Mouse (Mus musculus) kidney, embryonic 16.5 days (tissue): ENCODE results near the gene Prdm1. TPM values are rescaled to one million over a fixed set of nuclear protein-coding genes. Genes with fewer than 3 reads are reported as not detected.
A peak's percentile ranks its signal among the peaks of the same experiment; 100 is the strongest.

ENCODE experiments used
- ATAC-seq: fragments of 200-750 bp; cut with Nextera tagmentation; 2 replicates; pipeline ENCODE4 v1.8.0; 2017; ENCODE audit warnings: moderate TSS enrichment; ENCODE audit not compliant: low FRiP score, low TSS enrichment
- H3K27ac ChIP-seq: fragments of 300-500 bp; sonication (generic); 2 replicates; pipeline ENCODE4 v1.5.1; 2014; ENCODE audit warnings: low read length
- H3K27me3 ChIP-seq: fragments of 300-500 bp; sonication (generic); 2 replicates; pipeline ENCODE4 v1.6.1; 2014; ENCODE audit warnings: low read length, control low read depth, mixed read lengths; ENCODE audit not compliant: insufficient read depth
- H3K36me3 ChIP-seq: fragments of 300-500 bp; sonication (generic); 2 replicates; pipeline ENCODE4 v1.6.1; 2014; ENCODE audit warnings: low read length, control low read depth, mixed read lengths; ENCODE audit not compliant: insufficient read depth
- H3K4me1 ChIP-seq: fragments of 300-500 bp; sonication (generic); 2 replicates; pipeline ENCODE4 v1.6.1; 2014; ENCODE audit warnings: low read length, control low read depth, mixed read lengths; ENCODE audit not compliant: insufficient read depth
- H3K4me2 ChIP-seq: fragments of 300-500 bp; sonication (generic); replicated peaks from 2 replicates; pipeline ENCODE4 v1.6.1; 2014; ENCODE audit warnings: low read depth, low read length
- H3K4me3 ChIP-seq: fragments of 300-500 bp; sonication (generic); 2 replicates; pipeline ENCODE4 v1.5.1; 2014; ENCODE audit warnings: mild to moderate bottlenecking, low read length
- H3K9ac ChIP-seq: fragments of 300-500 bp; sonication (generic); replicated peaks from 2 replicates; pipeline ENCODE4 v1.6.1; 2014; ENCODE audit warnings: low read length
- H3K9me3 ChIP-seq: fragments of 300-500 bp; sonication (generic); 2 replicates; pipeline ENCODE4 v1.6.1; 2016; ENCODE audit warnings: low read length, control low read depth
- WGBS: fragments of 180-500 bp; shearing (Covaris S2); extraction: QIAGEN DNeasy Blood & Tissue Kit; methylation state at CpG from one replicate; pipeline ENCODE4 v1.1.7; 2014; 5-methylcytosine and 5-hydroxymethylcytosine counted together
- polyA plus RNA-seq: library from polyadenylated mRNA; unstranded; fragments of >200 nt; fragmentation: Nextera tagmentation; extraction: Ambion mirVana; gene quantifications from 2 replicates; pipeline ENCODE4 v1.2.1, GENCODE M21; 2015

Gene Prdm1
- polyA plus RNA-seq = 2.8 and 2.9 TPM in 2 replicates

DNA sequence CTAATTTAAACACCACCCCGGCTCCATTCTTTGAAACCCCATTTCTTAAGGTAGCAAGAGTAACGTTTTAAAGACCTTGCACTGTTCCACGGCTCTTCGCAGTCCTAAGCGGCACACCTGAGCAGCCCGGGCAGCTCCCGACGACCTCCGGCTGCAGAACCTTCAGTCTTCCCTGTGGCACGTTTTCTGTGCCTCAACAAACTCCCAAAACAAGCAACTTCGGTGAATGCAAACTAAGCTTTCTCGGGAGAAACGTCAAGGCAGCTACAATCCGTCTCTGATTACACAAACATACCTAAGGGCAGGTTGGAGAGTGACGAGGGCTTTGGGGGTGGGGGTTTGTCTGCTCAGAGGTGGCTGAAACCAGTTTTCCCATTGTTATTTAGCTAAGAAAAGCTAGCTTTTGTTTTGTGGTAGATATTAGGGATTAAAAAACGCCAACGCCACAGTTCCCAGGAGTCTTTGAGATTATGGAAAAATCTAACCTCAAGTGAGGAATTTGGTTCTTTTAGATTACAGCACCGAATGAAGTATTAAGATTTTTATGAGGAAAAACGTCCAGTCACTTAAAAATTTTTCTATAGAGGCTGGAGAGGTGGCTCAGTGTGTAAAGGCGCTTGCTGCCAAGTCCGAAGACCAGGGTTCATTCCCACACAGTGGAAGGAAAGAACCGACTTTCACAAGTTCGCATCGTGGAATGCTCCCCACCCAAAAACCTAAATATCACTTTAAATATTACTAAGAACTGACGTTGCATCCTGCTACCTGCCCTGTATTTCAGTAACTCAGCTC, at the start of gene Prdm1:
Prdm1 (minus strand) TSS at position 211 of the 792 bp plus-strand sequence.
- Histone ChIP-seq H3K36me3 (no peaks in the 10 kb centered on the region), H3K4me3 (peak within 1 kb of the TSS; percentile 64), H3K9me3 (no peaks in the 10 kb centered on the region), H3K4me1 (peaks cover 13% of the 10 kb centered on the region), H3K9ac (peak within 1 kb of the TSS; percentile 47), H3K27ac (no peak within 1 kb of the TSS), H3K27me3 (peaks cover 63% of the 10 kb centered on the region), H3K4me2 (peak within 1 kb of the TSS; percentile 82)
- ATAC-seq = no peak
- 4% methylated on average over 25 of the region's 25 CpGs for WGBS

GRCm38 (mm10) chr10:44565971-44566370, 37.7 kb upstream of the Prdm1 start:
- no peak overlapping the region for H3K4me2 ChIP-seq
- H3K9ac ChIP-seq = no peak overlapping the region
- ATAC-seq = no peak
- H3K27ac ChIP-seq = no peak overlapping the region
- no peak overlapping the region for H3K4me3 ChIP-seq
- no peaks in the 10 kb centered on the region for H3K27me3 ChIP-seq
- peaks cover 10% of the 10 kb centered on the region; the same call in 1 of the 2 replicates for H3K9me3 ChIP-seq
- 78% methylated on average over 3 of the region's 3 CpGs for WGBS
- H3K36me3 ChIP-seq = no peaks in the 10 kb centered on the region
- no peaks in the 10 kb centered on the region for H3K4me1 ChIP-seq

DNA sequence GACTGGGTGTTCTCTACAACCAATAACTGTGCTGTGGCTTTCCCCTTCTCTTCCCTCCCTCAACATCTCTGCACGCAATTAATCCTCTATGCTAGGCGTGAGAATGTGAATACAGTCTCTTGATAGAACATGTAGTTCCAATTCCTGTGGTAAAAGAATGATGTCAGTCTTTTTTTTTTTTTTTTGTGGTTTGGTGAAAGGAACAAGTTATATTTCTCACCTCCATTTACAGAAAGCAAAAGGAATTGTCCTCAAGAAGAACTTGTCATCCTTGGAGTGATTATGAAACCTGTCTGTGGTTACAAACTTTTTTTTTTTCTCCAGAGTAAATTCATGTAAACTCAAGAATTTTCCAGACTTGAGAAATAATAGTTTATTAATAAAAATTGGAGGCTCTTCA, 36.8 kb upstream of the Prdm1 start:
- Histone ChIP-seq H3K27me3 (no peaks in the 10 kb centered on the region), H3K9me3 (peaks cover 10% of the 10 kb centered on the region; the same call in 1 of the 2 replicates), H3K9ac (no peak overlapping the region), H3K4me1 (no peaks in the 10 kb centered on the region), H3K27ac (no peak overlapping the region), H3K4me3 (no peak overlapping the region), H3K36me3 (no peaks in the 10 kb centered on the region), H3K4me2 (no peak overlapping the region)
- no peak for ATAC-seq
- WGBS = 92% methylated on average over 2 of the region's 2 CpGs

DNA sequence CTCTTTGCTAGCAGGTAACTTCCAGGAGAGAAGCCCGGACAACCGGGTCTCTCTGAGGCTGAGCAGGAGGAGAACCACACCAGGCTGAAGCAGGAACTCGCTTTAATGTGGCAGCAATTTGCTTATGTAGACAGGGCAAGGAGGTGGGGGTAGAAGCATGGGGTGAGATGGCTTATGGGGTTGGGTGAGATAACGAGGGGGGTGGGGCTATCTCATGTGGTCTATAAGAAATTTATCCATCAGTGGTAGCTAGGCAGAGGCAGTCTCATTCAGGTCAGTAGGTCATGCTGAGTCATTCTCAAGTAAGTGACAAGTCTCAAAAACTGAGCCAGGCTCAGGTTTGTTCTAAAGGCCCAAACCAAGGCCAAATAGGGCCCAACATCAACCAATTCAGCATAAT, 28.5 kb upstream of the Prdm1 start:
- no peak overlapping the region for H3K4me2 ChIP-seq
- WGBS = 85% methylated on average over 4 of the region's 4 CpGs
- no peak overlapping the region for H3K9ac ChIP-seq
- H3K4me1 ChIP-seq = no peaks in the 10 kb centered on the region
- peaks cover 4% of the 10 kb centered on the region; the same call in 1 of the 2 replicates for H3K9me3 ChIP-seq
- H3K27me3 ChIP-seq = no peaks in the 10 kb centered on the region
- H3K36me3 ChIP-seq = no peaks in the 10 kb centered on the region
- H3K4me3 ChIP-seq = no peak overlapping the region
- ATAC-seq = no peak
- H3K27ac ChIP-seq = no peak overlapping the region

DNA sequence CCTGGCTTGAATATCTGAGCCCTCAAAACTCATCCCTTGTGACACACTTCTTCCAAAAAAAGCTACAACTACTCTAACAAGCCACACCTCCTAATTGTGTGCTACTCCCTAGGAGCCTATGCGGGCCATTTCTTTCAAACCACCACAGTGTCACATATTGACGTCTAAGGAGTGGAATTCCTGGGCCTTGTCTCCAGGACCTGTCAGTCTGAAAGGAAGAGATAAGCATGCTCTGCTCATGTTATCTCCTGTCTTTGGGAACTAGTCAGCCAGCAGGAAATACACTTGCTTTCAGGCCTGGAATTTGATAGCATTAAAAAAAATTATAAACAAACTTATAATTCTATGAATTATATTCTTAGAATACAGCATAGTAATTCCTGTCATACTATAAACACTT, 27.0 kb upstream of the Prdm1 start:
- Histone ChIP-seq H3K4me2 (no peak overlapping the region), H3K36me3 (no peaks in the 10 kb centered on the region), H3K9ac (no peak overlapping the region), H3K27me3 (no peaks in the 10 kb centered on the region), H3K9me3 (peaks cover 4% of the 10 kb centered on the region; the same call in 1 of the 2 replicates), H3K27ac (no peak overlapping the region), H3K4me3 (no peak overlapping the region), H3K4me1 (no peaks in the 10 kb centered on the region)
- WGBS = 80% methylated on average over 2 of the region's 2 CpGs
- no peak for ATAC-seq

DNA sequence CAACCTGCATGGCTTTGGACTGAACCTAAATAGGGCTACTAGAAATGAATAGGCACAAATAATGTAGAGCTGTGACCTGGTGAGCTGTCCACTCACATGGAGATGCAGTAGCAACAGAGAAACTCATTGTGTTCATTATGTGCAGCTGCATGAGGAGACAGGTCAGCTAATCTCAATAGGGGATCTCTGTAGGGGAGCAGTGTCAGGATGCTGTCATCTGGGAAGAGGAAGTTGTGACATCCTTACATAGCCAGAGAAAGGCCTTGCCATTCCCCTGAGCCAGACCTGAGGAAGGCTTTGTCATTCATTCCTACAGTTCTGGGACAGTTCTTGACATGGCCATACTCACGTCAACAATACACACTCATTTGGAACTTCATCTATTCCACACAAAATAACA, 25.3 kb upstream of the Prdm1 start:
- no peak for ATAC-seq
- H3K4me1 ChIP-seq = no peaks in the 10 kb centered on the region

DNA sequence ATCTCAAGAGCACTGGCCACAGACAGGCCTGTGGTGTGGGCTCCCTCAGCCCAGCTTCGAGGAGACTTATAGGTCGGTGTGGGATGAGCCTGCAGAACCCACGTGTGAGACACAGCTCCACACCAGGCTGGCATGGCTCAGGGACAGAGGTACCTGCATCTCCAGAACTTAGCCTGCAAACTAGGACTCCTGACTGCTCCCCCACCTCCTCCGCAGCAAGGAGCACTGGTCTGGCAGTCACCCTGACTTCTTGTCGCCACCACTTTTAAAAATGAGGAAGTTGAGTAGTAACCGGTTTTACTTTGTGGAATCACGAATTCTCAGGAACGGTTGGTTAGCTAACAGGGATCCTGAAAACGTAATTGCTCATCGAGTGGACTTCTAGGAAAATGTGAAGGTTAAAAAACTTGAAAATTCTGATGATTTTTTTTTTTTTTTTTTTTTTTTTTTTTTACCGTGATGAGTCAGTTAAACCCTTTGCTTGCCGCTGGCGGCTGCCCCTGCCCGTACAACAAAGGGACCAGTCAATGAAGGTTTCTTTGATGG, 10.8 kb upstream of the Prdm1 start:
- ATAC-seq = 0 out of 2 replicates have a peak, but pooled peaks have one; percentile 19
- 11% methylated on average over 14 of the region's 14 CpGs for WGBS
- Histone ChIP-seq H3K36me3 (no peaks in the 10 kb centered on the region), H3K4me3 (0 out of 2 replicates have a peak overlapping the region, but pooled peaks have one; percentile 5), H3K9me3 (no peaks in the 10 kb centered on the region), H3K27ac (no peak overlapping the region), H3K4me2 (peak overlapping the region; percentile 35; the same call in 1 of the 2 replicates), H3K4me1 (0 out of 2 replicates have a peak, but pooled peaks cover 3% of the 10 kb centered on the region), H3K27me3 (no peaks in the 10 kb centered on the region), H3K9ac (no peak overlapping the region)

More for the DNA sequence above, 25.3 kb upstream of the Prdm1 start:
- Histone ChIP-seq H3K9ac (no peak overlapping the region), H3K9me3 (peaks cover 4% of the 10 kb centered on the region; the same call in 1 of the 2 replicates), H3K27me3 (no peaks in the 10 kb centered on the region), H3K4me2 (no peak overlapping the region), H3K36me3 (no peaks in the 10 kb centered on the region), H3K27ac (no peak overlapping the region), H3K4me3 (no peak overlapping the region)
- WGBS = 81% methylated on average over 1 of the region's 1 CpGs

- 51% methylated on average over 6 of the region's 6 CpGs for WGBS
Observed at GRCm38 (mm10) chr10:44538137-44538536, 9.8 kb upstream of the Prdm1 start.

DNA sequence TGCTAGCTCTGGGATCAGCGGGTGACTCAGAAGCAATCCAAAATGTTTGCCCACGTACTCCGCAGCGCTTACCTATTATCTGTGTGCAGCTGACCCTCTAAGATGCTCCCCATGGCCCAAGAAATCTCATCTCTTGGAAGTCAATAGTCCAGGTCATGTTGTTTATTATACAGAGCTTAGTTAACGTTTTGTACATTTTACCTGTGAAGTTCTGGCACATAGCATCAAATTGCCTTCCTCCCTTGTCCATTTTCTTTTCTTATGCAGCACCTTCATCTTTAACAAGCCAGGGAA, 1.7 kb upstream of the Prdm1 start:
- Histone ChIP-seq H3K27ac (no peak overlapping the region), H3K9me3 (no peaks in the 10 kb centered on the region), H3K9ac (peak overlapping the region; percentile 47), H3K36me3 (no peaks in the 10 kb centered on the region), H3K4me1 (peaks cover 13% of the 10 kb centered on the region), H3K27me3 (peaks cover 55% of the 10 kb centered on the region), H3K4me2 (peak overlapping the region; percentile 82), H3K4me3 (peak overlapping the region; percentile 64)
- ATAC-seq = no peak
- 11% methylated on average over 5 of the region's 5 CpGs for WGBS

More at GRCm38 (mm10) chr10:44538137-44538536, 9.8 kb upstream of the Prdm1 start:
- peaks cover 5% of the 10 kb centered on the region; the same call in 1 of the 2 replicates for H3K27me3 ChIP-seq
- H3K4me2 ChIP-seq = no peak overlapping the region
- ATAC-seq = no peak
- H3K4me3 ChIP-seq = no peak overlapping the region
- no peaks in the 10 kb centered on the region for H3K36me3 ChIP-seq
- no peaks in the 10 kb centered on the region for H3K9me3 ChIP-seq
- H3K4me1 ChIP-seq = 0 out of 2 replicates have a peak, but pooled peaks cover 3% of the 10 kb centered on the region
- no peak overlapping the region for H3K27ac ChIP-seq
- H3K9ac ChIP-seq = no peak overlapping the region
